Mouse (Mus musculus): ENCODE data around the gene Dcakd. TPM values are rescaled to one million over a fixed set of nuclear protein-coding genes. Genes with fewer than 3 reads are reported as not detected.
A peak's percentile ranks its signal among the peaks of the same experiment; 100 is the strongest.

Dcakd gene
- polyA plus RNA-seq, 1 experiment from 2014 or later = 276 TPM

- ATAC-seq (replicated peaks; ENCODE audit: insufficient number of reproducible peaks, low FRiP score, low TSS enrichment, low read depth) = no peak
- 94% methylated on average over 13 of the region's 13 CpGs for WGBS
These were observed 17.5 kb downstream of the Dcakd start for GRCm38 (mm10) chr11:103010454-103011205.

GRCm38 (mm10) chr11:103009208-103009607, 18.9 kb downstream of the Dcakd start:
- Histone ChIP-seq H3K9me3 (replicated peaks; ENCODE audit: control insufficient read depth, low read length) (no peaks in the 10 kb centered on the region), H3K9ac (replicated peaks; ENCODE audit: low read length) (no peak overlapping the region), H3K4me1 (ENCODE audit: control insufficient read depth, insufficient read depth, low read length) (no peaks in the 10 kb centered on the region), H3K27ac (replicated peaks; ENCODE audit: low read depth, low read length) (no peak overlapping the region), H3K4me3 (ENCODE audit: low read depth, low read length) (no peak overlapping the region), H3K36me3 (replicated peaks; ENCODE audit: control insufficient read depth, insufficient read depth, low read depth, low read length) (no peaks in the 10 kb centered on the region; the same call in 1 of the 2 replicates), H3K4me2 (ENCODE audit: low read depth, low read length) (no peak overlapping the region), H3K27me3 (ENCODE audit: control insufficient read depth, insufficient read depth, low read length) (no peaks in the 10 kb centered on the region)
- 90% methylated on average over 8 of the region's 8 CpGs for WGBS
- no peak for ATAC-seq (replicated peaks; ENCODE audit: insufficient number of reproducible peaks, low FRiP score, low TSS enrichment, low read depth)
- peak; percentile 44 for DNase-seq (ENCODE audit: low spot score)

More at GRCm38 (mm10) chr11:103010454-103011205, 17.5 kb downstream of the Dcakd start:
- H3K9ac ChIP-seq (replicated peaks; ENCODE audit: low read length) = no peak overlapping the region
- no peak overlapping the region for H3K4me3 ChIP-seq (ENCODE audit: low read depth, low read length)
- H3K9me3 ChIP-seq (replicated peaks; ENCODE audit: control insufficient read depth, low read length) = no peaks in the 10 kb centered on the region
- no peak overlapping the region for H3K27ac ChIP-seq (replicated peaks; ENCODE audit: low read depth, low read length)
- no peak for DNase-seq (ENCODE audit: low spot score)
- no peaks in the 10 kb centered on the region for H3K4me1 ChIP-seq (ENCODE audit: control insufficient read depth, insufficient read depth, low read length)
- H3K36me3 ChIP-seq (replicated peaks; ENCODE audit: control insufficient read depth, insufficient read depth, low read depth, low read length) = no peaks in the 10 kb centered on the region; the same call in 1 of the 2 replicates
- H3K27me3 ChIP-seq (ENCODE audit: control insufficient read depth, insufficient read depth, low read length) = no peaks in the 10 kb centered on the region
- H3K4me2 ChIP-seq (ENCODE audit: low read depth, low read length) = no peak overlapping the region

GRCm38 (mm10) chr11:103008558-103008957, 19.6 kb downstream of the Dcakd start:
- Histone ChIP-seq H3K4me3 (ENCODE audit: low read depth, low read length) (no peak overlapping the region), H3K9me3 (replicated peaks; ENCODE audit: control insufficient read depth, low read length) (no peaks in the 10 kb centered on the region), H3K27me3 (ENCODE audit: control insufficient read depth, insufficient read depth, low read length) (no peaks in the 10 kb centered on the region), H3K4me2 (ENCODE audit: low read depth, low read length) (no peak overlapping the region), H3K9ac (replicated peaks; ENCODE audit: low read length) (no peak overlapping the region), H3K4me1 (ENCODE audit: control insufficient read depth, insufficient read depth, low read length) (no peaks in the 10 kb centered on the region), H3K36me3 (replicated peaks; ENCODE audit: control insufficient read depth, insufficient read depth, low read depth, low read length) (no peaks in the 10 kb centered on the region; the same call in 1 of the 2 replicates), H3K27ac (replicated peaks; ENCODE audit: low read depth, low read length) (no peak overlapping the region)
- no peak for DNase-seq (ENCODE audit: low spot score)
- no peak for ATAC-seq (replicated peaks; ENCODE audit: insufficient number of reproducible peaks, low FRiP score, low TSS enrichment, low read depth)
- 90% methylated on average over 7 of the region's 7 CpGs for WGBS

GRCm38 (mm10) chr11:103007001-103007340, 21.2 kb downstream of the Dcakd start:
- DNase-seq (ENCODE audit: low spot score) (no peak), ATAC-seq (replicated peaks; ENCODE audit: insufficient number of reproducible peaks, low FRiP score, low TSS enrichment, low read depth) (no peak)
- no peak overlapping the region for H3K4me2 ChIP-seq (ENCODE audit: low read depth, low read length)
- no peak overlapping the region for H3K9ac ChIP-seq (replicated peaks; ENCODE audit: low read length)
- no peaks in the 10 kb centered on the region for H3K4me1 ChIP-seq (ENCODE audit: control insufficient read depth, insufficient read depth, low read length)
- H3K27ac ChIP-seq (replicated peaks; ENCODE audit: low read depth, low read length) = no peak overlapping the region
- H3K36me3 ChIP-seq (replicated peaks; ENCODE audit: control insufficient read depth, insufficient read depth, low read depth, low read length) = no peaks in the 10 kb centered on the region
- no peak overlapping the region for H3K4me3 ChIP-seq (ENCODE audit: low read depth, low read length)
- WGBS = 90% methylated on average over 6 of the region's 6 CpGs
- H3K9me3 ChIP-seq (replicated peaks; ENCODE audit: control insufficient read depth, low read length) = no peaks in the 10 kb centered on the region
- H3K27me3 ChIP-seq (ENCODE audit: control insufficient read depth, insufficient read depth, low read length) = no peaks in the 10 kb centered on the region

GRCm38 (mm10) chr11:103006286-103007000, 21.7 kb downstream of the Dcakd start:
- DNase-seq (ENCODE audit: low spot score) (no peak), ATAC-seq (replicated peaks; ENCODE audit: insufficient number of reproducible peaks, low FRiP score, low TSS enrichment, low read depth) (no peak)
- no peaks in the 10 kb centered on the region for H3K9me3 ChIP-seq (replicated peaks; ENCODE audit: control insufficient read depth, low read length)
- H3K36me3 ChIP-seq (replicated peaks; ENCODE audit: control insufficient read depth, insufficient read depth, low read depth, low read length) = no peaks in the 10 kb centered on the region
- H3K4me1 ChIP-seq (ENCODE audit: control insufficient read depth, insufficient read depth, low read length) = no peaks in the 10 kb centered on the region
- H3K9ac ChIP-seq (replicated peaks; ENCODE audit: low read length) = no peak overlapping the region
- no peak overlapping the region for H3K4me2 ChIP-seq (ENCODE audit: low read depth, low read length)
- H3K27me3 ChIP-seq (ENCODE audit: control insufficient read depth, insufficient read depth, low read length) = no peaks in the 10 kb centered on the region
- 87% methylated on average over 7 of the region's 7 CpGs for WGBS
- no peak overlapping the region for H3K4me3 ChIP-seq (ENCODE audit: low read depth, low read length)
- no peak overlapping the region for H3K27ac ChIP-seq (replicated peaks; ENCODE audit: low read depth, low read length)

- Histone ChIP-seq H3K4me2 (ENCODE audit: low read depth, low read length) (no peak overlapping the region), H3K4me1 (ENCODE audit: control insufficient read depth, insufficient read depth, low read length) (no peaks in the 10 kb centered on the region), H3K9ac (replicated peaks; ENCODE audit: low read length) (no peak overlapping the region), H3K27me3 (ENCODE audit: control insufficient read depth, insufficient read depth, low read length) (no peaks in the 10 kb centered on the region), H3K9me3 (replicated peaks; ENCODE audit: control insufficient read depth, low read length) (no peaks in the 10 kb centered on the region), H3K4me3 (ENCODE audit: low read depth, low read length) (no peak overlapping the region), H3K36me3 (replicated peaks; ENCODE audit: control insufficient read depth, insufficient read depth, low read depth, low read length) (no peaks in the 10 kb centered on the region), H3K27ac (replicated peaks; ENCODE audit: low read depth, low read length) (no peak overlapping the region)
- DNase-seq (ENCODE audit: low spot score) = no peak
- no peak for ATAC-seq (replicated peaks; ENCODE audit: insufficient number of reproducible peaks, low FRiP score, low TSS enrichment, low read depth)
- WGBS = 85% methylated on average over 11 of the region's 11 CpGs
These were observed 22.7 kb downstream of the Dcakd start for GRCm38 (mm10) chr11:103005254-103005981.

- Histone ChIP-seq H3K4me2 (ENCODE audit: low read depth, low read length) (no peak overlapping the region), H3K4me3 (ENCODE audit: low read depth, low read length) (no peak overlapping the region), H3K36me3 (replicated peaks; ENCODE audit: control insufficient read depth, insufficient read depth, low read depth, low read length) (no peaks in the 10 kb centered on the region), H3K27me3 (ENCODE audit: control insufficient read depth, insufficient read depth, low read length) (no peaks in the 10 kb centered on the region), H3K27ac (replicated peaks; ENCODE audit: low read depth, low read length) (no peak overlapping the region), H3K9ac (replicated peaks; ENCODE audit: low read length) (no peak overlapping the region), H3K9me3 (replicated peaks; ENCODE audit: control insufficient read depth, low read length) (no peaks in the 10 kb centered on the region), H3K4me1 (ENCODE audit: control insufficient read depth, insufficient read depth, low read length) (no peaks in the 10 kb centered on the region)
- WGBS = 94% methylated on average over 1 of the region's 1 CpGs
- DNase-seq (ENCODE audit: low spot score) (no peak), ATAC-seq (replicated peaks; ENCODE audit: insufficient number of reproducible peaks, low FRiP score, low TSS enrichment, low read depth) (no peak)
These were observed 23.3 kb downstream of the Dcakd start for GRCm38 (mm10) chr11:103004852-103005251.

GRCm38 (mm10) chr11:103003210-103003609, 24.9 kb downstream of the Dcakd start:
- Histone ChIP-seq H3K4me1 (ENCODE audit: control insufficient read depth, insufficient read depth, low read length) (no peaks in the 10 kb centered on the region), H3K27me3 (ENCODE audit: control insufficient read depth, insufficient read depth, low read length) (no peaks in the 10 kb centered on the region), H3K36me3 (replicated peaks; ENCODE audit: control insufficient read depth, insufficient read depth, low read depth, low read length) (peaks cover 3% of the 10 kb centered on the region), H3K9me3 (replicated peaks; ENCODE audit: control insufficient read depth, low read length) (no peaks in the 10 kb centered on the region), H3K9ac (replicated peaks; ENCODE audit: low read length) (no peak overlapping the region), H3K4me2 (ENCODE audit: low read depth, low read length) (no peak overlapping the region), H3K4me3 (ENCODE audit: low read depth, low read length) (no peak overlapping the region), H3K27ac (replicated peaks; ENCODE audit: low read depth, low read length) (no peak overlapping the region)
- DNase-seq (ENCODE audit: low spot score) = no peak
- no peak for ATAC-seq (replicated peaks; ENCODE audit: insufficient number of reproducible peaks, low FRiP score, low TSS enrichment, low read depth)
- WGBS = 56% methylated on average over 5 of the region's 5 CpGs

Data from embryonic facial prominence, embryonic 11.5 days (tissue).